Mouse (Mus musculus): Measurements from ENCODE around the gene Shoc2.

- TF ChIP-seq CTCF (IDR thresholded peaks at IDR 0.05; ENCODE audit: borderline replicate concordance, control insufficient read depth, extremely low read depth, insufficient read depth, low read length, poor library complexity), result no peak
- TF ChIP-seq POLR2A (IDR thresholded peaks at IDR 0.05; ENCODE audit: control insufficient read depth, extremely low read depth, insufficient read depth, low read length, poor library complexity), result no peak
Observed at GRCm38 (mm10) chr19:54046684-54047070, 102.6 kb downstream of the Shoc2 start.

All from thymus, adult 2 months (tissue).